Mouse (Mus musculus) small intestine, adult 2 months (tissue): Measurements from ENCODE around the gene 1700016D06Rik. TPM values are rescaled to one million over a fixed set of nuclear protein-coding genes. Genes with fewer than 3 reads are reported as not detected.
"Not testable (repeated sequence)": the region's sequence is repeated elsewhere in the genome, so short reads cannot be mapped to it uniquely, and the experiment has no call there.

Experiments used
- H3K27ac ChIP-seq: fragments of 200-500 bp; 2 replicates; pipeline ENCODE4 v1.5.1; 2012; ENCODE audit warnings: low read depth, low read length, control low read depth, inconsistent platforms; ENCODE audit not compliant: insufficient read depth
- H3K27me3 ChIP-seq: fragments of 200-500 bp; 2 replicates; pipeline ENCODE4 v1.6.1; 2012; ENCODE audit warnings: mild to moderate bottlenecking, moderate library complexity, low read length, inconsistent platforms; ENCODE audit not compliant: control insufficient read depth, insufficient read depth
- H3K36me3 ChIP-seq: fragments of 200-500 bp; 2 replicates; pipeline ENCODE4 v1.6.1; 2012; ENCODE audit warnings: mild to moderate bottlenecking, low read length, control low read depth, inconsistent platforms; ENCODE audit not compliant: control insufficient read depth, insufficient read depth
- H3K4me1 ChIP-seq: fragments of 200-500 bp; 2 replicates; pipeline ENCODE4 v1.6.1; 2012; ENCODE audit warnings: low read length, inconsistent platforms, mixed read lengths; ENCODE audit not compliant: control insufficient read depth, insufficient read depth, insufficient read length
- H3K4me3 ChIP-seq: fragments of 200-500 bp; 2 replicates; pipeline ENCODE4 v1.5.1; 2012; ENCODE audit warnings: low read depth, mild to moderate bottlenecking, control low read depth, inconsistent platforms, low read length, moderate library complexity
- CTCF ChIP-seq: fragments of 200-500 bp; IDR thresholded peaks from 2 replicates; pipeline ENCODE4 v1.5.1; 2012; ENCODE audit warnings: low read depth, mild to moderate bottlenecking, control low read depth, inconsistent platforms, low read length, moderate library complexity, mixed read lengths; ENCODE audit not compliant: insufficient replicate concordance, insufficient read length; ENCODE audit errors: extremely low read depth
- POLR2A ChIP-seq: fragments of 200-500 bp; IDR thresholded peaks from 2 replicates; pipeline ENCODE4 v1.6.1; 2012; ENCODE audit warnings: low read depth, mild to moderate bottlenecking, control low read depth, inconsistent platforms, low read length, moderate library complexity
- WGBS: fragments of 180-500 bp; shearing (Covaris S2); methylation state at CpG from one replicate; pipeline ENCODE4 v1.1.7; 2018; 5-methylcytosine and 5-hydroxymethylcytosine counted together
- polyA plus RNA-seq: library from polyadenylated mRNA; depleted of rRNA; stranded (reverse); fragments of >200 nt; gene quantifications from 2 replicates; pipeline ENCODE4 v1.2.3, GENCODE M21; 2012

1700016D06Rik gene
- polyA plus RNA-seq, 1 experiment: not detected

GRCm38 (mm10) chr8:11691761-11692160, 9.1 kb downstream of the 1700016D06Rik start:
- Histone ChIP-seq H3K4me3 (no peak overlapping the region), H3K36me3 (no peaks in the 10 kb centered on the region), H3K4me1 (no peaks in the 10 kb centered on the region), H3K27me3 (no peaks in the 10 kb centered on the region), H3K27ac (no peak overlapping the region)
- 87% methylated on average over 6 of the region's 6 CpGs for WGBS
- TF ChIP-seq CTCF (no peak), POLR2A (no peak)

GRCm38 (mm10) chr8:11691284-11691683, 9.6 kb downstream of the 1700016D06Rik start:
- Histone ChIP-seq H3K4me3 (no peak overlapping the region), H3K36me3 (no peaks in the 10 kb centered on the region), H3K27me3 (no peaks in the 10 kb centered on the region), H3K4me1 (no peaks in the 10 kb centered on the region), H3K27ac (no peak overlapping the region)
- no peak for TF ChIP-seq CTCF
- WGBS: 81% methylated on average over 6 of the region's 6 CpGs

- H3K27ac ChIP-seq: no peak overlapping the region
- no peaks in the 10 kb centered on the region for H3K36me3 ChIP-seq
- 71% methylated on average over 7 of the region's 7 CpGs for WGBS
- TF ChIP-seq CTCF: no peak
- TF ChIP-seq POLR2A: no peak
- H3K27me3 ChIP-seq: no peaks in the 10 kb centered on the region
- no peaks in the 10 kb centered on the region for H3K4me1 ChIP-seq
- no peak overlapping the region for H3K4me3 ChIP-seq
Observed at GRCm38 (mm10) chr8:11689945-11690344, 10.9 kb downstream of the 1700016D06Rik start.

- H3K27ac ChIP-seq: no peak overlapping the region
- no peaks in the 10 kb centered on the region for H3K36me3 ChIP-seq
- H3K4me3 ChIP-seq: no peak overlapping the region
- TF ChIP-seq CTCF (no peak), POLR2A (no peak)
- H3K4me1 ChIP-seq: no peaks in the 10 kb centered on the region
- H3K27me3 ChIP-seq: no peaks in the 10 kb centered on the region
- WGBS: 87% methylated on average over 5 of the region's 5 CpGs
Observed at GRCm38 (mm10) chr8:11687251-11687650, 13.6 kb downstream of the 1700016D06Rik start.

- Histone ChIP-seq H3K27ac (no peak overlapping the region), H3K4me3 (no peak overlapping the region), H3K36me3 (no peaks in the 10 kb centered on the region), H3K27me3 (no peaks in the 10 kb centered on the region), H3K4me1 (no peaks in the 10 kb centered on the region)
- no peak for TF ChIP-seq CTCF
- TF ChIP-seq POLR2A: no peak
- WGBS: 78% methylated on average over 7 of the region's 7 CpGs
Observed at GRCm38 (mm10) chr8:11684558-11684957, 16.3 kb downstream of the 1700016D06Rik start.

DNA sequence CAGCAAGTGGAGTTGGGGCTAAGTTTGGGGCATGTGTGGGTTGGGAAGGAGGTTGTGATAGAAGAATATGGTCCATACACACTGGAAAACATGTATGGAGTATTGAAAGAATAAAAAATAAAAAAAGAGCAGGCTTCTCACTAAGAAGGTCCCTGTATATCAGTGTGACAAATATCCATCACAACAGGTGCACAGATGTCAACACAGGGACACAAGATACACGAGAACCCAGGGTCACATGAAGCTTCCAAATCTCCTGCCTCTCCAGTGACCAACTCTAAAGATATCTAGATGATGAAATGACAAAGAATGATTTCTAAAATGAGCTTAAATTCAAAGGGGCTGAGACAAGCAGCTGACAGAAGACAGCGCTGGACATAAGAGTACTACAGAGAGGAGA, 32.6 kb downstream of the 1700016D06Rik start:
- Histone ChIP-seq H3K27me3 (no peaks in the 10 kb centered on the region; the same call in 1 of the 2 replicates), H3K4me1 (no peaks in the 10 kb centered on the region), H3K36me3 (no peaks in the 10 kb centered on the region), H3K4me3 (no peak overlapping the region), H3K27ac (no peak overlapping the region)
- 59% methylated on average over 2 of the region's 2 CpGs for WGBS
- TF ChIP-seq POLR2A (no peak), CTCF (no peak)

DNA sequence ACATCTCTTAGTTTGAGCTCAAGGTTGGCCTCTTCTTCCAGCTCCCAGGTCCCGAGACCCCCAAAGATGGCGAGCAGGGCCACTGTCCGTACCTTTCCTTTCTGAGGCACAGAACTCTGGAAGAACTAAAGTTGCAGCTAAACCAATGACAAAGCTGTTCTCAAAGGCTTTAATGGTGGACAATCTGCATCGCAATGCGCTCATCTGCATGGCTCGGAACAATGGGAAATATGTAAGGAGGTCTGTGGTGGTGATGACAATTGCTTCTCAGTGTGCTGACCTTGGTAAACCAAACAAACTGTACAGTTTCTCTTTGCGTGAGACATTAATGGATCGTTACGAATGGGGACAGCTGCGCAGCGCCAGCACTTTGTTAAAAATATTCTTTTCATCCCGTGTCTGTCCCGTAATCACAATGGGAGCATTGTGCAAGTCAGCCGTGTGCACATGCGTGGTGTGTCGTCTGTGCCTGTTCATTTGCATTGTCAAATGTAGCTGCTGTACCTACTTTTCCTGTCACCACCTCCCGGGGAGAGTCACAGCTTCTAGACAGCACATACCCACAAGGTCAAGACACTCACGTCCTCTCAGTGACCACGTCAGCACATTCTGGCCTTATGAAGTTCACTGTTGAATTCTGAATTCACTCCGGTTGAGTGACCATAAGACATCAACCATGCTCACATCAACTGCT, 34.7 kb downstream of the 1700016D06Rik start:
- not testable (repeated sequence) for H3K27ac ChIP-seq, H3K4me3 ChIP-seq, H3K36me3 ChIP-seq, H3K4me1 ChIP-seq, H3K27me3 ChIP-seq
- WGBS: 83% methylated on average over 20 of the region's 20 CpGs
